Mouse (Mus musculus): Measurements from ENCODE around the gene Slc36a3. TPM values are rescaled to one million over a fixed set of nuclear protein-coding genes. Genes with fewer than 3 reads are reported as not detected.

Slc36a3 gene
- polyA plus RNA-seq, 2 experiments: not detected

DNA sequence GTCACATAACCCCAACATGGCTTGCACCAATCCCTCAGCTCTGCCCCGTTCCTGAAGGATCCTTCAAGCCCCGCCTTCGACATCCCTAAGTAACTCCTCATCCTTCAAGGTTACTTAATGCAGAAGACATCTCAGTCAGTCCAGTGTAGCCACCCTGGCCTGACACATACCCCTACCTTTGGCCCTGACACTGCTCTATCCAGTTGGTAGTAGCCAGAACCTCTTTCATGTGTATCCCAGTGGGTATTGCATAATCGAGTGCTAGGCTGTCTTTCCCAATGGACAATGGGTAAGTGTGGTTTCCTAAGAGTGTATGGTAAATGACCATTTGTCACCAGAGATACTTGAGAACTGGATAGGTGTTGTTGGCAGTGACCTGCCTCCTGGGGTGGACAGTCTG, 27.3 kb upstream of the Slc36a3 start:
- Histone ChIP-seq H3K9ac (ENCODE audit: low read depth, low read length, severe bottlenecking) (no peak overlapping the region), H3K4me2 (replicated peaks; ENCODE audit: low read depth, low read length, severe bottlenecking) (no peak overlapping the region), H3K27ac (replicated peaks; ENCODE audit: low read depth, low read length) (no peak overlapping the region), H3K9me3 (ENCODE audit: control insufficient read depth, low read length) (no peaks in the 10 kb centered on the region), H3K4me1 (ENCODE audit: control insufficient read depth, insufficient read depth, low read length) (0 out of 2 replicates have a peak, but pooled peaks cover 3% of the 10 kb centered on the region), H3K36me3 (ENCODE audit: control insufficient read depth, insufficient read depth, low read length) (no peaks in the 10 kb centered on the region), H3K4me3 (replicated peaks; ENCODE audit: low read length) (no peak overlapping the region), H3K27me3 (ENCODE audit: control insufficient read depth, insufficient read depth, low read length) (no peaks in the 10 kb centered on the region)
- DNase-seq (ENCODE audit: low spot score): no peak
- no peak for TF ChIP-seq POLR2A (IDR thresholded peaks at IDR 0.05; ENCODE audit: borderline replicate concordance, extremely low read depth, insufficient read depth, insufficient read length)
- WGBS: 92% methylated on average over 4 of the region's 4 CpGs
- no peak for ATAC-seq (ENCODE audit: low FRiP score, low read depth)

- no peak for ATAC-seq (ENCODE audit: low FRiP score, low read depth)
- Histone ChIP-seq H3K36me3 (ENCODE audit: control insufficient read depth, insufficient read depth, low read length) (no peaks in the 10 kb centered on the region), H3K27me3 (ENCODE audit: control insufficient read depth, insufficient read depth, low read length) (no peaks in the 10 kb centered on the region), H3K27ac (replicated peaks; ENCODE audit: low read depth, low read length) (no peak overlapping the region), H3K4me3 (replicated peaks; ENCODE audit: low read length) (no peak overlapping the region), H3K4me2 (replicated peaks; ENCODE audit: low read depth, low read length, severe bottlenecking) (no peak overlapping the region), H3K9ac (ENCODE audit: low read depth, low read length, severe bottlenecking) (no peak overlapping the region), H3K4me1 (ENCODE audit: control insufficient read depth, insufficient read depth, low read length) (no peaks in the 10 kb centered on the region), H3K9me3 (ENCODE audit: control insufficient read depth, low read length) (no peaks in the 10 kb centered on the region)
- DNase-seq (ENCODE audit: low spot score): no peak
- 81% methylated on average over 4 of the region's 4 CpGs for WGBS
- TF ChIP-seq POLR2A (IDR thresholded peaks at IDR 0.05; ENCODE audit: borderline replicate concordance, extremely low read depth, insufficient read depth, insufficient read length): no peak
Observed at GRCm38 (mm10) chr11:55170501-55170900, 19.0 kb upstream of the Slc36a3 start.

DNA sequence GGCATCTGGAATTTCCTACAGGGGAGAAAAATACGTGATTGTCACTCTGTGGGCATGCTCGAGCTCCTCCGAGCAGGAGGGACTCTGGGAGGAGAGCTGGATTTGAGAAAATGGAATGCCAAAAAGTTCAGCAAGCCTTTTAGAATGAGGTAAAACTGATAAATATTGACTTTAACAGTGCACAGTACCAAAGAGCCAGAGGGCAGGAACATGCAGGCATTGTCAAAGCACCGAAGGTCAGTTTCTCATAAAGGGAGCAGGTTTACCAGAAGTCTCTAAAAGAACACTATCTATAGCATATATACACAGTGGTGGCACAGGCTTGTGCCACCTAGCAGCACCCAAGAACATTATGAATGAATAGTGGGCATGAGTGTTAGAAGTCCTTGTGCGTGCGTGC, 17.4 kb upstream of the Slc36a3 start:
- no peaks in the 10 kb centered on the region for H3K9me3 ChIP-seq (ENCODE audit: control insufficient read depth, low read length)
- H3K36me3 ChIP-seq (ENCODE audit: control insufficient read depth, insufficient read depth, low read length): no peaks in the 10 kb centered on the region
- H3K27ac ChIP-seq (replicated peaks; ENCODE audit: low read depth, low read length): no peak overlapping the region
- H3K4me3 ChIP-seq (replicated peaks; ENCODE audit: low read length): no peak overlapping the region
- DNase-seq (ENCODE audit: low spot score) (no peak), ATAC-seq (ENCODE audit: low FRiP score, low read depth) (no peak)
- 83% methylated on average over 6 of the region's 6 CpGs for WGBS
- no peak overlapping the region for H3K4me2 ChIP-seq (replicated peaks; ENCODE audit: low read depth, low read length, severe bottlenecking)
- no peaks in the 10 kb centered on the region for H3K4me1 ChIP-seq (ENCODE audit: control insufficient read depth, insufficient read depth, low read length)
- no peak for TF ChIP-seq POLR2A (IDR thresholded peaks at IDR 0.05; ENCODE audit: borderline replicate concordance, extremely low read depth, insufficient read depth, insufficient read length)
- no peaks in the 10 kb centered on the region for H3K27me3 ChIP-seq (ENCODE audit: control insufficient read depth, insufficient read depth, low read length)
- H3K9ac ChIP-seq (ENCODE audit: low read depth, low read length, severe bottlenecking): no peak overlapping the region

DNA sequence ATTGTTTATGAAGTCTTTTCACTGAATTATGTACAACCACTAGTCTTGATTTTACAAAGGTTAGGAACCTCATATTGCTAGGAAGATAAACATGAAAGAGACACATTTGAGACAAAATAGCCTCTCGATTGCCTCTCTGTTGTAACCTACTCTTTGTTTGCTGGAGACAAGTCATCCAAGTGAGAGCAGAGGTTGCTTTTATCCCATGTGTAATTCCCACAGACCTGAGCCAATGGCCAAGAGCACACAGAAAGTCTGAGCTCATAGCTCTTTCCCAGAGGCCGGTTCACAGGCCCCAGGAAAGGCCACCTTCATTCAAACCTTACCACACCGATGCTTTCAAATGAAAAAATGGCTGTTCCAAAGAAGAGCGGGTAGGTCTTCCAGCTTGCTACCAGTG, 17.0 kb upstream of the Slc36a3 start:
- no peak overlapping the region for H3K4me3 ChIP-seq (replicated peaks; ENCODE audit: low read length)
- no peaks in the 10 kb centered on the region for H3K9me3 ChIP-seq (ENCODE audit: control insufficient read depth, low read length)
- TF ChIP-seq POLR2A (IDR thresholded peaks at IDR 0.05; ENCODE audit: borderline replicate concordance, extremely low read depth, insufficient read depth, insufficient read length): no peak
- no peaks in the 10 kb centered on the region for H3K27me3 ChIP-seq (ENCODE audit: control insufficient read depth, insufficient read depth, low read length)
- DNase-seq (ENCODE audit: low spot score): no peak
- WGBS: 87% methylated on average over 4 of the region's 4 CpGs
- no peaks in the 10 kb centered on the region for H3K4me1 ChIP-seq (ENCODE audit: control insufficient read depth, insufficient read depth, low read length)
- no peak for ATAC-seq (ENCODE audit: low FRiP score, low read depth)
- H3K4me2 ChIP-seq (replicated peaks; ENCODE audit: low read depth, low read length, severe bottlenecking): no peak overlapping the region
- no peak overlapping the region for H3K27ac ChIP-seq (replicated peaks; ENCODE audit: low read depth, low read length)
- H3K36me3 ChIP-seq (ENCODE audit: control insufficient read depth, insufficient read depth, low read length): no peaks in the 10 kb centered on the region
- H3K9ac ChIP-seq (ENCODE audit: low read depth, low read length, severe bottlenecking): no peak overlapping the region

GRCm38 (mm10) chr11:55165748-55166147, 14.2 kb upstream of the Slc36a3 start:
- Histone ChIP-seq H3K27me3 (ENCODE audit: control insufficient read depth, insufficient read depth, low read length) (no peaks in the 10 kb centered on the region), H3K4me3 (replicated peaks; ENCODE audit: low read length) (no peak overlapping the region), H3K36me3 (ENCODE audit: control insufficient read depth, insufficient read depth, low read length) (no peaks in the 10 kb centered on the region), H3K4me2 (replicated peaks; ENCODE audit: low read depth, low read length, severe bottlenecking) (no peak overlapping the region), H3K9ac (ENCODE audit: low read depth, low read length, severe bottlenecking) (no peak overlapping the region), H3K27ac (replicated peaks; ENCODE audit: low read depth, low read length) (no peak overlapping the region), H3K4me1 (ENCODE audit: control insufficient read depth, insufficient read depth, low read length) (no peaks in the 10 kb centered on the region), H3K9me3 (ENCODE audit: control insufficient read depth, low read length) (no peaks in the 10 kb centered on the region)
- 88% methylated on average over 7 of the region's 7 CpGs for WGBS
- DNase-seq (ENCODE audit: low spot score) (no peak), ATAC-seq (ENCODE audit: low FRiP score, low read depth) (no peak)
- no peak for TF ChIP-seq POLR2A (IDR thresholded peaks at IDR 0.05; ENCODE audit: borderline replicate concordance, extremely low read depth, insufficient read depth, insufficient read length)

DNA sequence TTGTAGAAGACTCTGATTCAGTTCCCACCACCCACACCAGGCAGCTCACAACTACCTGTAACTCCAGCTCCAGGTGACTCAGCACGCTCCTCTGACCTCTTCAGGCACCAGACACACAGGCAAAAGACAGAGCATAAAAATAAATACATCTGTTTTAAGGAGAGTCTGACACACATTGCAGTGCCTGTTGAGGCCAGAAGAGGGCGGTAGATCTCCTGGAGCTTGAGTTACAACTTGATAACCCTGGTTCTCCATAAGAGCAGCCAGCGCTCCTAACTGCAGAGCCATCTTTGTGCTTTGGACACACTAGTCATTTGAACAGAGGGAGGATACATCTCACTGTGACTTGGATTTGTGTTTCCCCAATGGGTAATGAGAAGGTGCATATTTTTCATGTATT, 13.2 kb upstream of the Slc36a3 start:
- no peaks in the 10 kb centered on the region for H3K4me1 ChIP-seq (ENCODE audit: control insufficient read depth, insufficient read depth, low read length)
- no peaks in the 10 kb centered on the region for H3K9me3 ChIP-seq (ENCODE audit: control insufficient read depth, low read length)
- H3K9ac ChIP-seq (ENCODE audit: low read depth, low read length, severe bottlenecking): no peak overlapping the region
- ATAC-seq (ENCODE audit: low FRiP score, low read depth) (no peak), DNase-seq (ENCODE audit: low spot score) (no peak)
- H3K4me2 ChIP-seq (replicated peaks; ENCODE audit: low read depth, low read length, severe bottlenecking): no peak overlapping the region
- no peak overlapping the region for H3K4me3 ChIP-seq (replicated peaks; ENCODE audit: low read length)
- TF ChIP-seq POLR2A (IDR thresholded peaks at IDR 0.05; ENCODE audit: borderline replicate concordance, extremely low read depth, insufficient read depth, insufficient read length): no peak
- H3K27me3 ChIP-seq (ENCODE audit: control insufficient read depth, insufficient read depth, low read length): no peaks in the 10 kb centered on the region
- WGBS: 43% methylated on average over 3 of the region's 3 CpGs
- H3K36me3 ChIP-seq (ENCODE audit: control insufficient read depth, insufficient read depth, low read length): no peaks in the 10 kb centered on the region
- no peak overlapping the region for H3K27ac ChIP-seq (replicated peaks; ENCODE audit: low read depth, low read length)

All from limb, embryonic 14.5 days (tissue).